Mouse (Mus musculus): ENCODE results near the gene Tctex1d4. TPM values are rescaled to one million over a fixed set of nuclear protein-coding genes. Genes with fewer than 3 reads are reported as not detected.

Gene Tctex1d4
- polyA plus RNA-seq (2012; rRNA removed; ENCODE audit: low replicate concordance), result 1.4 and 1.6 TPM in 2 replicates

DNA sequence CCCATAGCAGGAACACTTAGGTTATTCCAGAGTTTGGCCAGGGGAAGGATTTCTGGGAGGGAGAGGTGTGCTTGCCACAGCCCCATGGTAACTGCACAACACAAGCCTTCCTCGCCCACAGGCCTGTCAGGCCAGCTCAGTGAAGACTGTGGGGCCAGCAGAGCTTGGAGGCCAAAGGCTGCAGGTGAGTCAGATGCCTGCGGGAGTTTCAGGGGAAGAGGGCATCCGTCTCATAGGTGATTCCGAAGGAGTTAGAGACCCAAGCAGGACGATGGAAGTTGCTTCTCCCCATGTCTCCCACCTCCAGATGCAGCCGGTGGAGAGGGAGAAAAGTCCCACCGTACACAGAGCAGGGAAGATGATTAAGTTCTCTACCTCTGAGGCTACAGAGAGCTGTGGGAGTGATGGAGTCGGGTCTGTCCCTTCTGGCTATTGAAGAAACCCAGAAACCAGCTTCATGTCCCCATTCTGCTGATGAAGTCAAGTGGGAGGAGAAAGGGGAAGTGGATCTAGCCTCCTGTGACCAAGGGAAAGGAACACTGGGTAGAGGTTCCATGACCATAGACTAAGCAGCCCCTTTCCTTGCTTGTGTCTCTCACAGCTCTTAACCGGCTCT is at the start of gene Tctex1d4:
TSS of gene Tctex1d4 (plus strand) at position 120 of the 616 bp plus-strand sequence.

DNA sequence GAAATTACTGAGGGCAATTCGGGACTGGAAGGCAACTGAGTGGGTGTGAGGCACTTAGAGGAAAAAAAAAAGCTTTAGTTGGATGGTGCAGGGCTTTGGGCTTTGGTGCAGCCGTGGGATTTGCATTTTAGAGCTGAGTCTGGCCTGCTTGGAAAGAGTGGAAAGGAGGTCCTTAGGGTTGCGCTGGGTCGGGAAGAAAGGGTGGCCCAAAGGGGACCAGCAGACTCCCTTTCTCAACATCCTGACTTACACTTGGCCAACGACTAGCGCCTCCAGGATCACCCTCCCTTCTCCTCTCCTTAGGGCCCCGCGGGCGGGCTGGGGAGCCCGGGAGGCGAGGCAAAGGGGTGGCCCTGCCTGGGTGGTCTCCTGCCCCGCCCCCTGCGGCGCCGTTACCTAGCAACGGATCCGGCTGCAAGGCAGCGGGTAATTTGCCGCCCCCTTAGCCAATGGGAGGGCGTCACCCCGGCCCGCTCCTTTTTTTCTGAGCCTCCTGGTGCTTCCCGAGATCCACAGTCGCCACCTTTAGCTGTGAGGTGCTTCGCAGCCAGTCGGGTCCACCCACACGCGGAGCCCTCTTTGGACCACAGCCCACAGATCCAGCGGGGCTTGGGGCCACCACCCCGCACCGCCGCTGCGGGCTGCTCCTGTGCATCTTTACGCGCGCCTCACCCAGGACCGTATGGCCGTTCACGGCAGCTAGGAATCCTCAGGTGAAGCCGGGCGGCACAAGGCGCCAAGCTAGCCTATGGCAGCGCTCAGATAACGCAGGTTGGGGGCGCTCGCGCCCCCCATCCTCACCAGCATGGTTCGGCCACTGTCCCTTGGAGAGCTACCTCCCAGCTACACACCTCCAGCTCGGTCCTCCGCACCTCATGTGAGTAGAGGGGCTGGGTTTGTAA is 30.8 kb upstream of the Tctex1d4 start, which contains the start of gene Ptch2:
TSS of gene Ptch2 (plus strand) at position 525 of the 902 bp plus-strand sequence.

DNA sequence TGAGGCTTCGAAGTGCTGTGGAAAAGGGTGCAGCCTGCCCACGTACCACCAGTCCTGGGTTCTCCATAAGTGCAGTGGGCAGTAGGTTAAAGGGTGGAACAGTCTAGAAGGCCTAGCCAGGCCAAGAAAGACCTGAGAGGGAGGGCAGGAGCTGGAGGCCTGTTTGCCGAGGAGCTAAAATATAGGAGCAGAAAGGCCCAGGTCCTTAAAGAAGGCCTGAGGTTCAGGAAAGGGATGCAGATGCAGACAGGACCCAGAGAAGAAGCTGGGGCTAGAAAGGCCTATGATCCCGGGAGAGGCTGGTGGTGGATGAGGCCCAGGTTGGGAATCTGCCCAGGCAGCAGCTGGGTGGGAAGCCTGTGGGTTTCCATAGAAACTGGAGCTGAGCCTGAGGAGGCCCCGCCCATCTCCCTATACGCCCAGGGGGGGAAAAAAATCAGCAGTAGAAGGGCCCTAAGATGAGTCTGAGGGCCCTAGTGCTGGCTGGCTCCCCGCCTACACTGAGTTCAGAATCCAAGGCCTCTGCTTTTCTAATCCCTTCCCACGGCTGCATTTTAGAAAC is 1.2 kb upstream of the Tctex1d4 start, which contains the start of gene Btbd19:
TSS of gene Btbd19 (minus strand) at position 378 of the 562 bp plus-strand sequence.

DNA sequence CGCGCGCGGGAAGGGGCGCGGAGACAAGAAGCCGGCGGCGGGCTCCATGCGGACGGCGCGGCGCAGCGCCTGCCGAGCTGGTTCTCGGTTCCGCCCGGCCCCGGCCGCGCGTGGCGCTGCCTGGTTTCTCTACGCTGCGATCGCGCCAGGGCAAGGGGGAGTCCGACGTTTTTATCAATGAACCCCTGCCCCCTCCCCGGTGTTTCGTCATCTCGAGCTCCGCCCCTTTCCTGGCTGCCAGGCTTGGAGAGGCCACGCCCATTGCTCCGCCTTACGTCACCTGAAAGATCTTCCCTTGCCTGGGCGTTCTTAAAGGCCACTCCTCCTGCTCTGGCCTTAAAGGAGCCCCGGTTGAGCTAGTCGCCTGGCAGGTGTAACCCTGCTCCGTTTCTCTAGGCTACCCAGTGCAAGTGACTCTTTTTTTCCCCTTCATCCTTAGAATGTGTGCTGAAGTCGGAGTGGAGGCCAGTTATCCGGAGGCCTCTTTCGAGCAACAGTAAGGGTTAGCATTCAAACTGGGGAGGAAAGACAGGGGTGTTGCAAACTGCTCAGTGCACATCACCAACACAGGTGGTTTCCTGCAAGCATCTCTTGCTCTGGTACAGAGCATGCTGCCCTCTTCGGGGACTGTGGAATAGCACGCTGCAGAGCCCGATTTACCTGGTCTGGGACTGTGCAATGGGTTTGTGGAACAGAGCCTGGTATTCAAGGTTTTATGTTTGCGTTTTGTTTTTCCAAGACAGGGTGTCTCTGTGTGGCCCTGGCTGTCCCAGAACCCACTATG is 7.4 kb downstream of the Tctex1d4 start, which contains the start of gene Plk3:
TSS of gene Plk3 (minus strand) at position 147 of the 784 bp plus-strand sequence.

DNA sequence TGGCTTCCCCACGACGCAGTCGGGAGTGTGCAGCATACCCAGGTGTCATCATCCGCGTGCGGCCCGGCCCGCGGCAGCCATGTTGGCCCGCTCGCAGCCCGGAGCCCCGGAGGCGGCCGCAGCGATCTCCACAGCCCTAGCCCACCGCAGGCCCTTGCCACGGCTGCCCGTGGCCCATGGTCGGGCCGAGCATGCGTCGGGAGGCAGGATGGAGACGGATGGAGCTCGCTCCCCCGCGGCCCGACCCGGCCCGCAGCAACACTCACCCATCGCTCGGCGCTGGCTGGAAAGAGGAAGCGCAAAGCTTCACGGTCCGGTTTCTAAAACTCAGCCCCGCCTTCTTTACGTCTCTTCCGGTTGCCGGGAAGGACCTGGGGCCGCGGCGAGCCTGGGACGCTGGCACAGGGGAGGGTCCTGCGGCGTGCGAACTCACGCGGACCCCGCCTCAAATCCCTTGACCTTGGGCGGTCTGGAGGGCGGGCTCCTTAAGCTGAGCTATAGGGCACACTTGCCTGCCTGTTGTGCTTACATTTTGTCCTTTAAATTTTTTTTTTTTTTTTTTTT is 29.3 kb downstream of the Tctex1d4 start, which contains the start of gene Rps8:
TSS of gene Rps8 (minus strand) at position 452 of the 564 bp plus-strand sequence.

Other genes with a start within 250 kb of the Tctex1d4 start
- 0.10 and 0.91 TPM in 2 replicates for gene Zswim5, start 249.4 kb upstream of the Tctex1d4 start, polyA plus RNA-seq (2012; rRNA removed; ENCODE audit: low replicate concordance)
- 91.4 and 104 TPM in 2 replicates for gene Urod, start 132.4 kb upstream of the Tctex1d4 start, polyA plus RNA-seq (2012; rRNA removed; ENCODE audit: low replicate concordance)
- 45.0 and 57.2 TPM in 2 replicates for gene Hectd3, start 131.5 kb upstream of the Tctex1d4 start, polyA plus RNA-seq (2012; rRNA removed; ENCODE audit: low replicate concordance)
- gene Eif2b3, start 107.4 kb upstream of the Tctex1d4 start, polyA plus RNA-seq (2012; rRNA removed; ENCODE audit: low replicate concordance), result 14.9 and 23.4 TPM in 2 replicates
- gene Ptch2, start 30.7 kb upstream of the Tctex1d4 start, polyA plus RNA-seq (2012; rRNA removed; ENCODE audit: low replicate concordance), result 35.8 and 41.0 TPM in 2 replicates
- gene Btbd19, start 1.1 kb upstream of the Tctex1d4 start, polyA plus RNA-seq (2012; rRNA removed; ENCODE audit: low replicate concordance), result 19.8 and 24.4 TPM in 2 replicates
- 10.4 and 11.0 TPM in 2 replicates for gene Plk3, start 7.2 kb downstream of the Tctex1d4 start, polyA plus RNA-seq (2012; rRNA removed; ENCODE audit: low replicate concordance)
- 293 and 872 TPM in 2 replicates for gene Rps8, start 29.4 kb downstream of the Tctex1d4 start, polyA plus RNA-seq (2012; rRNA removed; ENCODE audit: low replicate concordance)
- gene Kif2c, start 55.8 kb downstream of the Tctex1d4 start, polyA plus RNA-seq (2012; rRNA removed; ENCODE audit: low replicate concordance), result 0.49 and 3.5 TPM in 2 replicates
- gene Tmem53, start 125.2 kb downstream of the Tctex1d4 start, polyA plus RNA-seq (2012; rRNA removed; ENCODE audit: low replicate concordance), result 40.8 and 59.3 TPM in 2 replicates
- 0.24 and 0.63 TPM in 2 replicates for gene Armh1, start 125.3 kb downstream of the Tctex1d4 start, polyA plus RNA-seq (2012; rRNA removed; ENCODE audit: low replicate concordance)

Data from subcutaneous adipose tissue, adult 2 months (tissue).